Mouse (Mus musculus): ENCODE measurements around the gene Tbx3.

DNA sequence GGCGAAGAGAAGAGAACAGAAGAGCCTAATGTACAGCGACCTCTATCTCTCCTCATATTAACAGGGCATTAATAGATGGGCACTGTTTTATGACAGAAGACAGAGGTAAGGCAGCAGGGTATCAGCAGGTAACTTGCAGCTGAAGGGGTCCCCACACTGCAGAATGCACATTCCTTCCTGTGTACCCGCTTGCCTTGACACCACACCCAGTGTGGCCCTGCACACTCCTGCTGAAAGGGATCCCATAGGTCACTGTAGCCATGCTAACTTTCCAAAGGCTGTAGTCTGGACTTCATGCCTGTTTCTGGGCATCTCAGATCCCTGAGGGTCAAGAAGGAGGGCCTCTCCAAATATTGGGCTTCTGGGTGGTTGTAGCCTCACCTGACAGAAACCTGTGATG, 42.4 kb upstream of the Tbx3 start:
- TF ChIP-seq POLR2A (IDR thresholded peaks at IDR 0.05; ENCODE audit: extremely low read depth, insufficient read depth, low read length) (no peak), CTCF (IDR thresholded peaks at IDR 0.05; ENCODE audit: low read depth, low read length) (no peak)

Data from liver, adult 2 months (tissue).